Mouse (Mus musculus): ENCODE measurements around the gene Ggta1. TPM values are rescaled to one million over a fixed set of nuclear protein-coding genes. Genes with fewer than 3 reads are reported as not detected.

Gene Ggta1
- polyA plus RNA-seq, 1 experiment from 2014 or later: 38.1 TPM

GRCm38 (mm10) chr2:35483402-35483801 is 20.4 kb upstream of the Ggta1 start:
- Histone ChIP-seq H3K4me1 (ENCODE audit: control insufficient read depth, insufficient read depth, low read length) (peaks cover 24% of the 10 kb centered on the region), H3K4me2 (no peak overlapping the region), H3K9ac (ENCODE audit: low read depth, low read length) (no peak overlapping the region), H3K27me3 (ENCODE audit: control insufficient read depth, insufficient read depth, low read length) (no peaks in the 10 kb centered on the region), H3K9me3 (replicated peaks; ENCODE audit: control insufficient read depth, low read length) (no peaks in the 10 kb centered on the region), H3K4me3 (ENCODE audit: low read depth, low read length) (no peak overlapping the region), H3K36me3 (ENCODE audit: control insufficient read depth, insufficient read depth, low read length) (no peaks in the 10 kb centered on the region), H3K27ac (ENCODE audit: low read depth, low read length) (no peak overlapping the region)
- 81% methylated on average over 9 of the region's 9 CpGs for WGBS (ENCODE audit: insufficient replicate concordance)
- no peak for ATAC-seq (replicated peaks; ENCODE audit: insufficient number of reproducible peaks, low FRiP score, low TSS enrichment)

GRCm38 (mm10) chr2:35481322-35481990 is 18.4 kb upstream of the Ggta1 start:
- 0 out of 2 replicates have a peak overlapping the region, but pooled peaks have one; percentile 43 for H3K9ac ChIP-seq (ENCODE audit: low read depth, low read length)
- no peaks in the 10 kb centered on the region for H3K36me3 ChIP-seq (ENCODE audit: control insufficient read depth, insufficient read depth, low read length)
- no peak overlapping the region for H3K4me2 ChIP-seq
- H3K4me1 ChIP-seq (ENCODE audit: control insufficient read depth, insufficient read depth, low read length): peaks cover 18% of the 10 kb centered on the region
- H3K27ac ChIP-seq (ENCODE audit: low read depth, low read length): no peak overlapping the region
- H3K9me3 ChIP-seq (replicated peaks; ENCODE audit: control insufficient read depth, low read length): no peaks in the 10 kb centered on the region
- WGBS (ENCODE audit: insufficient replicate concordance): 78% methylated on average over 7 of the region's 7 CpGs
- no peak for ATAC-seq (replicated peaks; ENCODE audit: insufficient number of reproducible peaks, low FRiP score, low TSS enrichment)
- H3K4me3 ChIP-seq (ENCODE audit: low read depth, low read length): no peak overlapping the region
- H3K27me3 ChIP-seq (ENCODE audit: control insufficient read depth, insufficient read depth, low read length): no peaks in the 10 kb centered on the region

GRCm38 (mm10) chr2:35480073-35480472 is 17.0 kb upstream of the Ggta1 start:
- no peaks in the 10 kb centered on the region for H3K27me3 ChIP-seq (ENCODE audit: control insufficient read depth, insufficient read depth, low read length)
- H3K4me1 ChIP-seq (ENCODE audit: control insufficient read depth, insufficient read depth, low read length): peaks cover 18% of the 10 kb centered on the region
- H3K9me3 ChIP-seq (replicated peaks; ENCODE audit: control insufficient read depth, low read length): no peaks in the 10 kb centered on the region
- no peak overlapping the region for H3K4me3 ChIP-seq (ENCODE audit: low read depth, low read length)
- H3K27ac ChIP-seq (ENCODE audit: low read depth, low read length): peak overlapping the region; percentile 29; the same call in 1 of the 2 replicates
- H3K36me3 ChIP-seq (ENCODE audit: control insufficient read depth, insufficient read depth, low read length): no peaks in the 10 kb centered on the region
- H3K9ac ChIP-seq (ENCODE audit: low read depth, low read length): no peak overlapping the region
- ATAC-seq (replicated peaks; ENCODE audit: insufficient number of reproducible peaks, low FRiP score, low TSS enrichment): no peak
- 61% methylated on average over 3 of the region's 3 CpGs for WGBS (ENCODE audit: insufficient replicate concordance)
- H3K4me2 ChIP-seq: no peak overlapping the region

- ATAC-seq (replicated peaks; ENCODE audit: insufficient number of reproducible peaks, low FRiP score, low TSS enrichment): no peak
- Histone ChIP-seq H3K4me1 (ENCODE audit: control insufficient read depth, insufficient read depth, low read length) (peaks cover 18% of the 10 kb centered on the region), H3K27me3 (ENCODE audit: control insufficient read depth, insufficient read depth, low read length) (no peaks in the 10 kb centered on the region), H3K9ac (ENCODE audit: low read depth, low read length) (no peak overlapping the region), H3K4me3 (ENCODE audit: low read depth, low read length) (no peak overlapping the region), H3K36me3 (ENCODE audit: control insufficient read depth, insufficient read depth, low read length) (no peaks in the 10 kb centered on the region), H3K27ac (ENCODE audit: low read depth, low read length) (no peak overlapping the region), H3K9me3 (replicated peaks; ENCODE audit: control insufficient read depth, low read length) (no peaks in the 10 kb centered on the region), H3K4me2 (no peak overlapping the region)
- WGBS (ENCODE audit: insufficient replicate concordance): 37% methylated on average over 3 of the region's 3 CpGs
Measured at GRCm38 (mm10) chr2:35478812-35479122, 15.7 kb upstream of the Ggta1 start.

- whole genome bisulfite sequencing (ENCODE audit: insufficient replicate concordance): 69% methylated on average over 10 of the region's 10 CpGs
- H3K9me3 ChIP-seq (replicated peaks; ENCODE audit: control insufficient read depth, low read length): no peaks in the 10 kb centered on the region
- no peak for ATAC-seq (replicated peaks; ENCODE audit: insufficient number of reproducible peaks, low FRiP score, low TSS enrichment)
- H3K27me3 ChIP-seq (ENCODE audit: control insufficient read depth, insufficient read depth, low read length): no peaks in the 10 kb centered on the region
- H3K4me1 ChIP-seq (ENCODE audit: control insufficient read depth, insufficient read depth, low read length): peaks cover 18% of the 10 kb centered on the region
- H3K4me3 ChIP-seq (ENCODE audit: low read depth, low read length): no peak overlapping the region
- no peaks in the 10 kb centered on the region for H3K36me3 ChIP-seq (ENCODE audit: control insufficient read depth, insufficient read depth, low read length)
- H3K9ac ChIP-seq (ENCODE audit: low read depth, low read length): no peak overlapping the region
- H3K27ac ChIP-seq (ENCODE audit: low read depth, low read length): no peak overlapping the region
- H3K4me2 ChIP-seq: no peak overlapping the region
Measured at GRCm38 (mm10) chr2:35477999-35478811, 15.2 kb upstream of the Ggta1 start.

GRCm38 (mm10) chr2:35477321-35477720 is 14.3 kb upstream of the Ggta1 start:
- H3K36me3 ChIP-seq (ENCODE audit: control insufficient read depth, insufficient read depth, low read length): no peaks in the 10 kb centered on the region
- no peaks in the 10 kb centered on the region for H3K9me3 ChIP-seq (replicated peaks; ENCODE audit: control insufficient read depth, low read length)
- ATAC-seq (replicated peaks; ENCODE audit: insufficient number of reproducible peaks, low FRiP score, low TSS enrichment): no peak
- peaks cover 18% of the 10 kb centered on the region for H3K4me1 ChIP-seq (ENCODE audit: control insufficient read depth, insufficient read depth, low read length)
- H3K9ac ChIP-seq (ENCODE audit: low read depth, low read length): no peak overlapping the region
- H3K4me2 ChIP-seq: no peak overlapping the region
- WGBS (ENCODE audit: insufficient replicate concordance): 84% methylated on average over 6 of the region's 6 CpGs
- H3K27me3 ChIP-seq (ENCODE audit: control insufficient read depth, insufficient read depth, low read length): no peaks in the 10 kb centered on the region
- no peak overlapping the region for H3K27ac ChIP-seq (ENCODE audit: low read depth, low read length)
- H3K4me3 ChIP-seq (ENCODE audit: low read depth, low read length): no peak overlapping the region

GRCm38 (mm10) chr2:35474916-35475315 is 11.9 kb upstream of the Ggta1 start:
- Histone ChIP-seq H3K36me3 (ENCODE audit: control insufficient read depth, insufficient read depth, low read length) (no peaks in the 10 kb centered on the region), H3K4me2 (no peak overlapping the region), H3K9ac (ENCODE audit: low read depth, low read length) (no peak overlapping the region), H3K27me3 (ENCODE audit: control insufficient read depth, insufficient read depth, low read length) (no peaks in the 10 kb centered on the region), H3K4me1 (ENCODE audit: control insufficient read depth, insufficient read depth, low read length) (peaks cover 4% of the 10 kb centered on the region; the same call in 1 of the 2 replicates), H3K27ac (ENCODE audit: low read depth, low read length) (no peak overlapping the region), H3K4me3 (ENCODE audit: low read depth, low read length) (no peak overlapping the region), H3K9me3 (replicated peaks; ENCODE audit: control insufficient read depth, low read length) (no peaks in the 10 kb centered on the region)
- WGBS (ENCODE audit: insufficient replicate concordance): 89% methylated on average over 1 of the region's 1 CpGs
- ATAC-seq (replicated peaks; ENCODE audit: insufficient number of reproducible peaks, low FRiP score, low TSS enrichment): no peak

- H3K4me1 ChIP-seq (ENCODE audit: control insufficient read depth, insufficient read depth, low read length): no peaks in the 10 kb centered on the region; the same call in 1 of the 2 replicates
- WGBS (ENCODE audit: insufficient replicate concordance): 73% methylated on average over 3 of the region's 3 CpGs
- H3K9ac ChIP-seq (ENCODE audit: low read depth, low read length): no peak overlapping the region
- H3K27me3 ChIP-seq (ENCODE audit: control insufficient read depth, insufficient read depth, low read length): no peaks in the 10 kb centered on the region
- no peak overlapping the region for H3K27ac ChIP-seq (ENCODE audit: low read depth, low read length)
- no peaks in the 10 kb centered on the region for H3K9me3 ChIP-seq (replicated peaks; ENCODE audit: control insufficient read depth, low read length)
- H3K4me3 ChIP-seq (ENCODE audit: low read depth, low read length): no peak overlapping the region
- H3K4me2 ChIP-seq: no peak overlapping the region
- no peaks in the 10 kb centered on the region for H3K36me3 ChIP-seq (ENCODE audit: control insufficient read depth, insufficient read depth, low read length)
- ATAC-seq (replicated peaks; ENCODE audit: insufficient number of reproducible peaks, low FRiP score, low TSS enrichment): no peak
Measured at GRCm38 (mm10) chr2:35469266-35469665, 6.2 kb upstream of the Ggta1 start.

Data from heart, embryonic 11.5 days (tissue).